Mouse (Mus musculus) left cerebral cortex, postnatal 10 days (tissue): ENCODE measurements around the gene Zic5. TPM values are rescaled to one million over a fixed set of nuclear protein-coding genes. Genes with fewer than 3 reads are reported as not detected.

Source experiments
- DNase-seq, 2 experiments: peaks; one replicate each; pipeline ENCODE4 v3.0.0; 2021 to 2022; ENCODE audit warnings: low spot score in 2 of 2, mixed read lengths in 1 of 2; ENCODE audit errors: extremely low spot score in 1 of 2
- intact Hi-C: fragments of 180-260 bp; cut with DNase I; formaldehyde crosslinking; loops from one replicate; pipeline ENCODE4 v1.15.1; 2025
- total RNA-seq, 2 experiments: library from RNA; stranded (reverse); gene quantifications; 2 replicates each; pipeline ENCODE4 v1.2.3; 2021

Gene Zic5
- total RNA-seq = 1 to 10 TPM; 3.0 to 3.9 TPM

GRCm38 (mm10) chr14:122464763-122465741, at the start of gene Zic5:
Zic5 (minus strand) TSS chr14:122465677.
- peak; percentile 53 to 88 for DNase-seq

GRCm38 (mm10) chr14:122513511-122514036, 48.1 kb upstream of the Zic5 start:
- intact Hi-C loops = no loop called here
- no peak for DNase-seq

More at GRCm38 (mm10) chr14:122464763-122465741, at the start of gene Zic5:
- intact Hi-C loops = loop anchor here (5.0 kb wide), 1 partner anchor 238 kb away; no protein-coding TSS in a partner anchor

GRCm38 (mm10) chr14:122511519-122511918, 46.0 kb upstream of the Zic5 start:
- intact Hi-C loops = no loop called here
- no peak for DNase-seq

- intact Hi-C loops = no loop called here
- DNase-seq = no peak
These were observed 43.6 kb upstream of the Zic5 start for GRCm38 (mm10) chr14:122509058-122509457.

- intact Hi-C loops = no loop called here
- DNase-seq = no peak
These were observed 26.5 kb upstream of the Zic5 start for GRCm38 (mm10) chr14:122492015-122492414.

- intact Hi-C loops = no loop called here
- no peak for DNase-seq
These were observed 26.0 kb upstream of the Zic5 start for GRCm38 (mm10) chr14:122491521-122491920.

- intact Hi-C loops = no loop called here
- peak in 1 of 2 experiments; percentile 62 for DNase-seq
These were observed 25.2 kb upstream of the Zic5 start, which contains the start of gene Gm10837 for GRCm38 (mm10) chr14:122490441-122491328. Gm10837 (plus strand) TSS chr14:122490586.

GRCm38 (mm10) chr14:122489686-122490414, 24.4 kb upstream of the Zic5 start:
- no peak for DNase-seq
- intact Hi-C loops = loop anchor here (5.0 kb wide), 1 partner anchor 387 kb away; no protein-coding TSS in a partner anchor

- intact Hi-C loops = loop anchor here (5.0 kb wide), 1 partner anchor 388 kb away; no protein-coding TSS in a partner anchor
- no peak for DNase-seq
These were observed 23.6 kb upstream of the Zic5 start for GRCm38 (mm10) chr14:122489041-122489440.

GRCm38 (mm10) chr14:122487366-122487765, 21.9 kb upstream of the Zic5 start:
- intact Hi-C loops = loop anchor here (5.0 kb wide), 1 partner anchor 390 kb away; no protein-coding TSS in a partner anchor
- peak in 1 of 2 experiments; percentile 22 for DNase-seq

GRCm38 (mm10) chr14:122486611-122487010, 21.1 kb upstream of the Zic5 start:
- intact Hi-C loops = loop anchor here (5.0 kb wide), 1 partner anchor 391 kb away; no protein-coding TSS in a partner anchor
- no peak for DNase-seq

- no peak for DNase-seq
- intact Hi-C loops = loop anchor here (5.0 kb wide), 1 partner anchor 392 kb away; no protein-coding TSS in a partner anchor
These were observed 20.2 kb upstream of the Zic5 start for GRCm38 (mm10) chr14:122485635-122486181.

GRCm38 (mm10) chr14:122484844-122485551, 19.5 kb upstream of the Zic5 start:
- peak in 1 of 2 experiments; percentile 67 for DNase-seq
- intact Hi-C loops = loop anchor here (5.0 kb wide), 1 partner anchor 392 kb away; no protein-coding TSS in a partner anchor

- intact Hi-C loops = no loop called here
- peak in 1 of 2 experiments; percentile 14 for DNase-seq
These were observed 19.0 kb upstream of the Zic5 start for GRCm38 (mm10) chr14:122484458-122484843.

- peak in 1 of 2 experiments; percentile 36 for DNase-seq
- intact Hi-C loops = no loop called here
These were observed 18.3 kb upstream of the Zic5 start for GRCm38 (mm10) chr14:122483556-122484421.

- no peak for DNase-seq
- intact Hi-C loops = no loop called here
These were observed 17.5 kb upstream of the Zic5 start for GRCm38 (mm10) chr14:122483024-122483385.
